Mouse (Mus musculus) liver, embryonic 12.5 days (tissue): ENCODE results near the gene Crtc3. TPM values are rescaled to one million over a fixed set of nuclear protein-coding genes. Genes with fewer than 3 reads are reported as not detected.

Experiments
- ATAC-seq: fragments of 200-750 bp; cut with Nextera tagmentation; 2 replicates; pipeline ENCODE4 v1.8.0; 2017; ENCODE audit warnings: moderate number of reproducible peaks, mild to moderate bottlenecking, moderate library complexity
- H3K27ac ChIP-seq: fragments of 300-500 bp; sonication (generic); 2 replicates; pipeline ENCODE4 v1.5.1; 2016; ENCODE audit warnings: mild to moderate bottlenecking
- H3K27me3 ChIP-seq: fragments of 300-500 bp; sonication (generic); replicated peaks from 2 replicates; pipeline ENCODE4 v1.6.1; 2016; ENCODE audit warnings: mild to moderate bottlenecking, moderate library complexity
- H3K36me3 ChIP-seq: fragments of 300-500 bp; sonication (generic); 2 replicates; pipeline ENCODE4 v1.6.1; 2016; ENCODE audit warnings: mild to moderate bottlenecking, moderate library complexity
- H3K4me1 ChIP-seq: fragments of 300-500 bp; sonication (generic); 2 replicates; pipeline ENCODE4 v1.6.1; 2016
- H3K4me2 ChIP-seq: fragments of 300-500 bp; sonication (generic); 2 replicates; pipeline ENCODE4 v1.6.1; 2016; ENCODE audit warnings: mild to moderate bottlenecking, moderate library complexity
- H3K4me3 ChIP-seq: fragments of 300-500 bp; sonication (generic); 2 replicates; pipeline ENCODE4 v1.5.1; 2016; ENCODE audit warnings: mild to moderate bottlenecking, moderate library complexity
- H3K9ac ChIP-seq: fragments of 300-500 bp; sonication (generic); 2 replicates; pipeline ENCODE4 v1.6.1; 2016; ENCODE audit warnings: mild to moderate bottlenecking, moderate library complexity
- H3K9me3 ChIP-seq: fragments of 300-500 bp; sonication (generic); replicated peaks from 2 replicates; pipeline ENCODE4 v1.6.1; 2016; ENCODE audit warnings: mild to moderate bottlenecking, moderate library complexity
- WGBS: fragments of 180-500 bp; shearing (Covaris S2); methylation state at CpG from one replicate; pipeline ENCODE4 v1.1.7; 2016; ENCODE audit not compliant: insufficient replicate concordance; 5-methylcytosine and 5-hydroxymethylcytosine counted together
- polyA plus RNA-seq: library from polyadenylated mRNA; unstranded; fragments of >200 nt; fragmentation: Nextera tagmentation; extraction: Ambion mirVana; gene quantifications from 2 replicates; pipeline ENCODE4 v1.2.1, GENCODE M21; 2016

Gene Crtc3
- polyA plus RNA-seq, 1 experiment from 2014 or later, result 7.1 TPM

GRCm38 (mm10) chr7:80573076-80573475 lies 115.6 kb downstream of the Crtc3 start:
- peaks cover 21% of the 10 kb centered on the region for H3K27me3 ChIP-seq
- H3K27ac ChIP-seq, result no peak overlapping the region
- no peaks in the 10 kb centered on the region; the same call in 1 of the 2 replicates for H3K4me1 ChIP-seq
- WGBS, result 64% methylated on average over 3 of the region's 3 CpGs
- no peak for ATAC-seq
- no peak overlapping the region for H3K4me3 ChIP-seq
- H3K4me2 ChIP-seq, result no peak overlapping the region
- no peaks in the 10 kb centered on the region for H3K36me3 ChIP-seq
- no peak overlapping the region for H3K9ac ChIP-seq
- H3K9me3 ChIP-seq, result no peaks in the 10 kb centered on the region

- Histone ChIP-seq H3K9me3 (no peaks in the 10 kb centered on the region), H3K9ac (no peak overlapping the region), H3K4me2 (no peak overlapping the region), H3K4me3 (no peak overlapping the region), H3K4me1 (no peaks in the 10 kb centered on the region), H3K36me3 (no peaks in the 10 kb centered on the region), H3K27ac (no peak overlapping the region), H3K27me3 (peaks cover 11% of the 10 kb centered on the region)
- ATAC-seq, result no peak
- WGBS, result 70% methylated on average over 8 of the region's 8 CpGs
Measured at GRCm38 (mm10) chr7:80567982-80568381, 120.7 kb downstream of the Crtc3 start.

GRCm38 (mm10) chr7:80561931-80562330 lies 126.7 kb downstream of the Crtc3 start:
- Histone ChIP-seq H3K27me3 (no peaks in the 10 kb centered on the region; the same call in 1 of the 2 replicates), H3K4me1 (peaks cover 21% of the 10 kb centered on the region), H3K9ac (no peak overlapping the region), H3K9me3 (no peaks in the 10 kb centered on the region), H3K4me2 (no peak overlapping the region), H3K27ac (no peak overlapping the region), H3K4me3 (no peak overlapping the region), H3K36me3 (no peaks in the 10 kb centered on the region)
- 63% methylated on average over 5 of the region's 5 CpGs for WGBS
- ATAC-seq, result no peak

- Histone ChIP-seq H3K4me1 (peaks cover 21% of the 10 kb centered on the region), H3K27ac (no peak overlapping the region), H3K4me2 (no peak overlapping the region), H3K9me3 (no peaks in the 10 kb centered on the region), H3K36me3 (no peaks in the 10 kb centered on the region), H3K27me3 (no peaks in the 10 kb centered on the region; the same call in 1 of the 2 replicates), H3K9ac (no peak overlapping the region), H3K4me3 (no peak overlapping the region)
- ATAC-seq, result no peak
- WGBS, result 61% methylated on average over 9 of the region's 9 CpGs
Measured at GRCm38 (mm10) chr7:80561271-80561670, 127.4 kb downstream of the Crtc3 start.

- Histone ChIP-seq H3K36me3 (no peaks in the 10 kb centered on the region), H3K9me3 (no peaks in the 10 kb centered on the region), H3K27ac (no peak overlapping the region), H3K4me3 (no peak overlapping the region), H3K9ac (no peak overlapping the region), H3K4me2 (no peak overlapping the region), H3K27me3 (no peaks in the 10 kb centered on the region), H3K4me1 (peaks cover 32% of the 10 kb centered on the region)
- ATAC-seq, result no peak
- WGBS, result 69% methylated on average over 5 of the region's 5 CpGs
Measured at GRCm38 (mm10) chr7:80558572-80558971, 130.1 kb downstream of the Crtc3 start.

GRCm38 (mm10) chr7:80558101-80558500 lies 130.6 kb downstream of the Crtc3 start:
- H3K4me2 ChIP-seq, result no peak overlapping the region
- no peak overlapping the region for H3K27ac ChIP-seq
- no peaks in the 10 kb centered on the region for H3K27me3 ChIP-seq
- no peaks in the 10 kb centered on the region for H3K36me3 ChIP-seq
- 47% methylated on average over 8 of the region's 8 CpGs for whole genome bisulfite sequencing
- H3K9ac ChIP-seq, result no peak overlapping the region
- H3K9me3 ChIP-seq, result no peaks in the 10 kb centered on the region
- H3K4me3 ChIP-seq, result no peak overlapping the region
- ATAC-seq, result no peak
- peaks cover 32% of the 10 kb centered on the region for H3K4me1 ChIP-seq

GRCm38 (mm10) chr7:80557161-80557560 lies 131.5 kb downstream of the Crtc3 start:
- Histone ChIP-seq H3K27me3 (0 out of 2 replicates have a peak, but pooled peaks cover 4% of the 10 kb centered on the region), H3K36me3 (no peaks in the 10 kb centered on the region), H3K27ac (no peak overlapping the region), H3K9me3 (no peaks in the 10 kb centered on the region), H3K4me1 (peaks cover 32% of the 10 kb centered on the region), H3K9ac (no peak overlapping the region), H3K4me2 (no peak overlapping the region), H3K4me3 (no peak overlapping the region)
- ATAC-seq, result no peak
- 73% methylated on average over 4 of the region's 4 CpGs for WGBS

- 77% methylated on average over 3 of the region's 3 CpGs for WGBS
- no peaks in the 10 kb centered on the region for H3K9me3 ChIP-seq
- no peak overlapping the region for H3K4me2 ChIP-seq
- H3K27ac ChIP-seq, result no peak overlapping the region
- 0 out of 2 replicates have a peak, but pooled peaks cover 7% of the 10 kb centered on the region for H3K27me3 ChIP-seq
- H3K36me3 ChIP-seq, result no peaks in the 10 kb centered on the region
- no peak overlapping the region for H3K9ac ChIP-seq
- peaks cover 24% of the 10 kb centered on the region for H3K4me1 ChIP-seq
- no peak overlapping the region for H3K4me3 ChIP-seq
- no peak for ATAC-seq
Measured at GRCm38 (mm10) chr7:80556166-80556565, 132.5 kb downstream of the Crtc3 start.

GRCm38 (mm10) chr7:80555146-80555545 lies 133.5 kb downstream of the Crtc3 start:
- H3K4me1 ChIP-seq, result peaks cover 17% of the 10 kb centered on the region; the same call in 1 of the 2 replicates
- no peak for ATAC-seq
- H3K4me2 ChIP-seq, result no peak overlapping the region
- H3K27me3 ChIP-seq, result 0 out of 2 replicates have a peak, but pooled peaks cover 7% of the 10 kb centered on the region
- no peaks in the 10 kb centered on the region for H3K36me3 ChIP-seq
- no peak overlapping the region for H3K9ac ChIP-seq
- 59% methylated on average over 3 of the region's 3 CpGs for WGBS
- H3K4me3 ChIP-seq, result no peak overlapping the region
- no peak overlapping the region for H3K27ac ChIP-seq
- no peaks in the 10 kb centered on the region for H3K9me3 ChIP-seq

- 70% methylated on average over 22 of the region's 22 CpGs for WGBS
- no peak overlapping the region for H3K4me2 ChIP-seq
Measured at GRCm38 (mm10) chr7:80554180-80555021, 134.3 kb downstream of the Crtc3 start.

GRCm38 (mm10) chr7:80548513-80549260 lies 140.0 kb downstream of the Crtc3 start:
- 63% methylated on average over 7 of the region's 7 CpGs for WGBS
- H3K9me3 ChIP-seq, result no peaks in the 10 kb centered on the region
- ATAC-seq, result no peak

More at GRCm38 (mm10) chr7:80554180-80555021, 134.3 kb downstream of the Crtc3 start:
- Histone ChIP-seq H3K4me3 (no peak overlapping the region), H3K4me1 (peaks cover 17% of the 10 kb centered on the region; the same call in 1 of the 2 replicates), H3K27ac (0 out of 2 replicates have a peak overlapping the region, but pooled peaks have one; percentile 25), H3K27me3 (0 out of 2 replicates have a peak, but pooled peaks cover 7% of the 10 kb centered on the region), H3K36me3 (no peaks in the 10 kb centered on the region), H3K9me3 (no peaks in the 10 kb centered on the region), H3K9ac (no peak overlapping the region)
- 0 out of 2 replicates have a peak, but pooled peaks have one; percentile 27 for ATAC-seq

More at GRCm38 (mm10) chr7:80548513-80549260, 140.0 kb downstream of the Crtc3 start:
- no peak overlapping the region for H3K9ac ChIP-seq
- H3K27me3 ChIP-seq, result 0 out of 2 replicates have a peak, but pooled peaks cover 7% of the 10 kb centered on the region
- H3K27ac ChIP-seq, result no peak overlapping the region
- no peaks in the 10 kb centered on the region for H3K36me3 ChIP-seq
- H3K4me1 ChIP-seq, result peaks cover 16% of the 10 kb centered on the region
- no peak overlapping the region for H3K4me2 ChIP-seq
- no peak overlapping the region for H3K4me3 ChIP-seq
